Mouse (Mus musculus): ENCODE results near the gene Slc39a2.
"Not testable (repeated sequence)": the region's sequence is repeated elsewhere in the genome, so short reads cannot be mapped to it uniquely, and the experiment has no call there.

Slc39a2 gene

GRCm38 (mm10) chr14:51892191-51892939, at the start of gene Slc39a2:
Gene Slc39a2, plus strand, starts transcription at chr14:51892889.
- no peak for DNase-seq

GRCm38 (mm10) chr14:51843882-51844281, 48.8 kb upstream of the Slc39a2 start:
- DNase-seq, result no peak

DNA sequence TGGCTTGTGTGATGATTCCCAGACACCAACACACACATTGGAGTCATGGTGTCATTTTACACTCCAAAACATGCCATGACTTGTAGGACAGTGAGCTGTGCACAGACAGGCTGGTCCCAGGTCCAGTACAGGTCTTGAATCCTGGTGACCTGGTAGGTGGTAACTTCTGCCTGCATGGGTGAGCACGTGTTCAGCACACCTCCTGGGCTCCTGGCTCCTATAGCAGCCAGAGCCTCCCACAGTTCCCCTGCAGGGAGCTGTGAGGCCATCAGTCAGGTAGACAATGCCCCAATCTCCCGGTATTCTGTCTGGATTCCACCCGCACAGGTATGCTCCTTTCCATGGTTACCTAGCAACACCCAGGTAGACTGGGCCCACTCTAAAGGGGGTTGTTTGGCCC, 46.1 kb upstream of the Slc39a2 start:
- no peak for DNase-seq

DNA sequence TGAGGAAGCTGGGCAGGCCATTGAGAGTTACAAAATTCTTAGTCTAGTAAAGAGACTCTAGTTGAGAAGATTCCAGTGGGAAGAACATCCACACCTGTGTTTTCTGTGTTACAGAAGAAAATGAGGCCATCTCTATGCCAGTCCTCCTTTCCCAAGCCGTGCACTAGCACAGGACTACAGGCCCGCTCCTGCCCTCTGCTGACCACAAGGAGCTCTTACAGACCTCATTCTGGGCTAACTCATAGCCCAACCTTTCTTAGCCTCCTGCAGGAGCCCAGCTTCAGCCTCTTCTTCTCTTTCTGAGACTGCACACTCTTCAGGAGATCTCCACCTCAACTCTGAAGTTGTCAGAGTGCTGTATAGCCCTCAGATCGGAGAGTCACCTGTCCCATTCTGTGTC, 41.7 kb upstream of the Slc39a2 start:
- DNase-seq, result not testable (repeated sequence)

GRCm38 (mm10) chr14:51853399-51853798, 39.3 kb upstream of the Slc39a2 start, which contains the start of gene Ear6:
Gene Ear6, plus strand, starts transcription at chr14:51853699.
- peak; percentile 20 for DNase-seq

GRCm38 (mm10) chr14:51855280-51855679, 37.4 kb upstream of the Slc39a2 start:
- peak; percentile 8 for DNase-seq

GRCm38 (mm10) chr14:51863603-51864002, 29.1 kb upstream of the Slc39a2 start:
- DNase-seq, result peak; percentile 4

DNA sequence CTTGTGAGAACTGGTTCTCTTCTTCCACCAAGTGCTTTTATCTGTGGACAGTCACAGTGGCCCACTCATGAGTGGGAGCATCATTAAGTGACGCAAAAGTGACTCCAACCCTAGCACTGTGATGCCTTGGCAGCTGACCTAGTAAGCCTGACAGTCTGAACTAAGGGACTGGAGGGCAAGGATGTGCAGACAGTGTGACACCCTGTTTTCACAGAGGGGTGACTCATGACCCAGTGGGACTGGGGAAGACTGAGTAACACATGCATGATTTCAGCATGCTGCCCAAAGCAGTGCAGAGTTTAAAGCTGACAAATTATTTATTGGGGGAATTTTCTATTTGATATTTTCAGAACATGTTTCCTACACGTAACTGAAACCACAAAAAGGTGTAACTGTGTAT, 21.9 kb upstream of the Slc39a2 start:
- peak; percentile 23 for DNase-seq

DNA sequence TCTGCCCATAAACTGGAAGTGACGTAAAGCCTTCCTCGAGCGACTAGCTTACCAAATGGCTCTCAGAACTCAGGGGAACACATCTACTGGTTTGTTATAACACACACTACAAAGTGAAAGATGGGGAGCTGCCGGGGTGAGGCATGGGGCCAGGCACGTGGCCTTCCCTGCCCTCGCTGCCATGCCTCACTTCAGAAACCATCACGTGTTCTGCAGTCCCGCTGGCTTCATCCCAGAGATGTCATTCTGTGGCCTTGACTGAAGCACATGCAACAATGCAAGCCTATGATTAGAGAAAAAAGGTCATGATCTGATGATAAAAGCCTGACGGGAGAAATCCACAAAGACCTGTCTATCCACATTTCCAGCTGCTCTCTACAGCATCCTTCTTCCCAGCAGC, 20.9 kb upstream of the Slc39a2 start:
- no peak for DNase-seq

DNA sequence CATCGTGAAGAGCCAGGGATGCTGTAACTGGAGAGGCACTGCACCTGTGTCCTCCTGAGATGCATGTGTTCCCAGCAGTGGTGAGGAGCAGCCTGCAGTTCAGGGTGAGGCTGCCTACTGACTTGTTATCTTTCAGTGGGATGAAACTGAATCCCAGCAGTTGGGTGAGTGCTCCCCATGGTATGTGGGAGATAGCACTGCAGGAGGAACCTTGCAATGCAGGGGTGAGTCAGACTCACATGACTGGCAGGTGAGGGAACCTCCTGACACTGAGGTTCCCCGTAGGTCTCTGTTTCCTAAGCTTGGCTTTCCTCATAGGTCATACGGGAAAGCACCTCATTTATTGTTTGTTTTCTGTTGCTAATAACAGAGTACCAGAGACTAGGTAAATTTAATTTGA, 15.2 kb upstream of the Slc39a2 start:
- no peak for DNase-seq

DNA sequence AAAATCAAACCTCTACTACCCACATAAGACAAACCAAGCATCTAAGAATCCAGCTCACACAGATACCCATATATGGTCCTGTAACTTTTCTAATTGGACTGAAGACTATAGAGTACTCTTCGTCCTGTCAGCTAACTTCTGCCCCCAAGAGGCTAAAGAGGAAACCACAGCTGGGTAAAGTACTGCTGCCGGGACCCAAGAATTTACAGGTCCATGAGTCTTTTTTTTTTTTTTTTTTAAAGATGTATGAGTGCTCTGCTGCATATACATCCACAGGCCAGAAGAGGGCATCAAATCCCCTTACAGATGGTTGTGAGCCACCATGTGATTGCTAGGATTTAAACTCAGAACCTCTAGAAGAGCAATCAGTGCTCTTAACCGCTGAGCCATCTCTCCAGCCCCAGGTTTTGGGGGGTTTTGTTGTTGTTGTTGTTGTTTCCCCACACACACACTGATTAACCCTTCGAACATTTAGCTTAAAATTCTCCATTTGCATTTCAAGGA, 9.1 kb upstream of the Slc39a2 start:
- peak; percentile 91 for DNase-seq

GRCm38 (mm10) chr14:51884031-51884544, 8.6 kb upstream of the Slc39a2 start:
- no peak for DNase-seq

GRCm38 (mm10) chr14:51884598-51885331, 7.9 kb upstream of the Slc39a2 start, which contains the start of gene Mettl17:
Gene Mettl17, plus strand, starts transcription at chr14:51884842.
- DNase-seq, result peak; percentile 97

- DNase-seq, result no peak
Observed at GRCm38 (mm10) chr14:51886051-51886450, 6.6 kb upstream of the Slc39a2 start.

DNA sequence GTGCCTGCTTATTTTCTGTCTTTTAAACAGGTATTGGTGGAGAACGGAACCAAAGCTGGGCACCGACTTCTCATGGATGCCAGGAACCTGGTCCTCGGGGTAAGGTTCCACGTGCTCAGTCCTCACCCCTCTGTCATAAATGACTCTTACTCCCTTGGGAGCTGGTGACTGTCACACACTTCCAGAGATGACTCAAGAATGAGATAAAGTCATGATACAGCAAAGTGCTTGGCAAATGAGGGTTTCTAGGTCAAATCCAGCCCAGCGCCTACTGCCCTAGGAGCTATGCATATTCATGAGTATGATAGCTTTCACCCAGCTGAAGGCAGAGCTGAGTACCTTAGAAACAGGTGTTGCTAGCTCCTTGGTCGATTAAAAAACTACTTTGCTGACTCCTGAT, 2.9 kb upstream of the Slc39a2 start:
- no peak for DNase-seq

GRCm38 (mm10) chr14:51893094-51893794, 555 bp downstream of the Slc39a2 start:
- peak; percentile 75 for DNase-seq

- DNase-seq, result no peak
Observed at GRCm38 (mm10) chr14:51893809-51894208, 1.1 kb downstream of the Slc39a2 start.

- DNase-seq, result no peak
Observed at GRCm38 (mm10) chr14:51895071-51895470, 2.4 kb downstream of the Slc39a2 start.

GRCm38 (mm10) chr14:51896019-51896418, 3.3 kb downstream of the Slc39a2 start:
- DNase-seq, result no peak

DNA sequence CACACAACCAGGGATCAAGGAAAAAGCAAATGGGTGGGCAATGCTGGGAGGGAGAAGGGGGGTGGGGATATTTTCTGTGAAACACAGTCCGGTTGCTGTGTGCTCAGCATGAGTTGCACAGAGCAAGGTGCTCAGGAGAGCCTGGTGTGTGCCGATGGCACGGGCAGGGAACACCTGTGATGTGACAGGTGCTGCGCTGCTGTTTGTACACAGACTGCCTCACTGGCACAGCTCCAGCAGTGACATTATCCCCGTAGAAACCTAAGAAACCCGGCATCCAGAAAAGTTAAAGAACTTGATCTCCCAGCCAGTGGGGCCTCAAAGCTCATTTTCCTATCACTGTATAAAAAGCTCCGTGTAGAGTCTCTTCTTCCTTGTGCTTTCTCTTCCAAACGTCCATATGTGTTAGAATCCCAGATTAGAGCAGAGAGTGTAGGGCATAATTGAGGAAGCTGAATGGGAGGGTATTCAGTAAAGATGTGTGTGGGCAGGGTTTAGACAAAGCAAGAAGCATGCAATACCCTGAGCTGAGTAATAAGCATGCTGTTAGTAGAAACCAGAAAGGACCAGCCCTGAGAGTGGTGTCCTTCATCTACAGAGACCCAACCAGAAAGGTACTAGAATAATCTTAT, 4.0 kb downstream of the Slc39a2 start:
- no peak for DNase-seq

DNA sequence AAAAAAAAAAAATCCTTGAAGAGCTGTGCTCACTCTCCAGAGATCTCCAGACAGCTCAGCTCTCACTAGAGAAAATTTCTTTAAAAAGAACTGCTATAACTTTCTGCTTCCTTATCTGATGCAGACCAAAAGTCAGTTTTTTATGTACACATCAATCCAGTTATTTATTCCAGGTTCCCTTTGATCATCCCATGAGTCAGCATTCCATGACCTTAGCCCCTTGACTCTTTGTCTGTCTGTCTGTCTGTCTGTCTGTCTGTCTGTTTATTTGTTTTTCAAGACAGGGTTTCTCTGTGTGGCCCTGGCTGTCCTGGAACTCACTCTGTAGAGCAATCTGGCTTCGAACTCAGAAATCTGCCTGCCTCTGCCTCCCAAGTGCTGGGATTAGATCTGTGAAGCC, 6.7 kb downstream of the Slc39a2 start:
- DNase-seq, result no peak

All from lung, postnatal 36 days (tissue).